In genomic region chr11:82808485-82808884, GRCm38 (mm10) we compare ENCODE assay signal across 29 mouse cellular contexts. TPM values are rescaled to one million over a fixed set of nuclear protein-coding genes. Genes with fewer than 3 reads are reported as not detected.
A peak's percentile ranks its signal among the peaks of the same experiment; 100 is the strongest.
DNase-seq lines count a peak whose midpoint lies in the region; ATAC-seq and TF ChIP-seq lines count a peak whose summit lies in the region.
"Had no signal": no experiment of that assay in that cellular context is flagged by ENCODE, and none has a peak within 500 bp of the region (broad histone marks: within the 10 kb centered on the region; RNA-seq: fewer than 3 reads in every experiment).

No protein-coding gene starts in this region.

- peaks cover 33% of the 10 kb centered on the region for H3K4me1 ChIP-seq in heart, embryonic 12.5 days (replicated peaks)
- no peaks in the 10 kb centered on the region for H3K4me1 ChIP-seq in hindbrain, postnatal 0 days (ENCODE audit: insufficient read depth, low read length)
- H3K4me1 ChIP-seq in hindbrain, embryonic 11.5 days (replicated peaks; ENCODE audit: control insufficient read depth, insufficient read depth, low read length) = no peaks in the 10 kb centered on the region; the same call in 1 of the 2 replicates
- H3K4me1 ChIP-seq: forebrain, embryonic 13.5 days had no signal

- peaks cover 18% of the 10 kb centered on the region for H3K36me3 ChIP-seq in heart, embryonic 12.5 days
- H3K36me3 ChIP-seq in hindbrain, postnatal 0 days (ENCODE audit: insufficient read depth, low read length) = no peaks in the 10 kb centered on the region
- H3K36me3 ChIP-seq in hindbrain, embryonic 11.5 days (ENCODE audit: control insufficient read depth, insufficient read depth, low read length) = no peaks in the 10 kb centered on the region

- no peak for TF ChIP-seq CTCF in hindbrain, postnatal 0 days (IDR thresholded peaks at IDR 0.05; ENCODE audit: low read depth)

- H3K4me3 ChIP-seq in heart, embryonic 12.5 days = no peak overlapping the region
- H3K4me3 ChIP-seq in hindbrain, postnatal 0 days (ENCODE audit: low read length) = no peak overlapping the region
- no peak overlapping the region for H3K4me3 ChIP-seq in hindbrain, embryonic 11.5 days (ENCODE audit: low read depth, low read length)
- H3K4me3 ChIP-seq: forebrain, embryonic 13.5 days; kidney, embryonic 15.5 days; limb, embryonic 13.5 days; liver, embryonic 12.5 days; midbrain, embryonic 10.5 days; myocyte; neural tube, embryonic 13.5 days had no signal

- no peak overlapping the region for H3K4me2 ChIP-seq in heart, embryonic 12.5 days
- H3K4me2 ChIP-seq in hindbrain, postnatal 0 days (ENCODE audit: low read depth, low read length) = no peak overlapping the region
- H3K4me2 ChIP-seq in hindbrain, embryonic 11.5 days (replicated peaks; ENCODE audit: low read depth, low read length) = no peak overlapping the region
- H3K4me2 ChIP-seq: forebrain, embryonic 13.5 days; kidney, embryonic 15.5 days; limb, embryonic 13.5 days; liver, embryonic 12.5 days; neural tube, embryonic 13.5 days had no signal

- WGBS in heart, embryonic 12.5 days = 51% methylated on average over 5 of the region's 5 CpGs
- 43% methylated on average over 5 of the region's 5 CpGs for whole genome bisulfite sequencing in hindbrain, postnatal 0 days
- WGBS in hindbrain, embryonic 11.5 days = 83% methylated on average over 5 of the region's 5 CpGs

- ATAC-seq in heart, embryonic 12.5 days (ENCODE audit: insufficient number of reproducible peaks, low FRiP score) = no peak
- ATAC-seq in hindbrain, postnatal 0 days = no peak
- ATAC-seq in hindbrain, embryonic 11.5 days (ENCODE audit: low FRiP score) = no peak
- ATAC-seq: forebrain, embryonic 13.5 days; hindbrain, embryonic 16.5 days; intestine, embryonic 16.5 days; liver, embryonic 12.5 days; midbrain, embryonic 16.5 days; Patski had no signal

- no peaks in the 10 kb centered on the region for H3K9me3 ChIP-seq in heart, embryonic 12.5 days (replicated peaks)
- H3K9me3 ChIP-seq in hindbrain, postnatal 0 days (ENCODE audit: low read length) = no peaks in the 10 kb centered on the region
- no peaks in the 10 kb centered on the region for H3K9me3 ChIP-seq in hindbrain, embryonic 11.5 days (ENCODE audit: control insufficient read depth, low read length)
- H3K9me3 ChIP-seq: forebrain, embryonic 13.5 days; kidney, embryonic 15.5 days; limb, embryonic 13.5 days; liver, embryonic 12.5 days; midbrain, embryonic 10.5 days; neural tube, embryonic 13.5 days had no signal

- no peaks in the 10 kb centered on the region for H3K27me3 ChIP-seq in heart, embryonic 12.5 days (replicated peaks)
- no peaks in the 10 kb centered on the region for H3K27me3 ChIP-seq in hindbrain, postnatal 0 days (ENCODE audit: insufficient read depth, low read length)
- no peaks in the 10 kb centered on the region for H3K27me3 ChIP-seq in hindbrain, embryonic 11.5 days (ENCODE audit: control insufficient read depth, insufficient read depth, low read length)
- H3K27me3 ChIP-seq: forebrain, embryonic 13.5 days; kidney, embryonic 15.5 days; limb, embryonic 13.5 days; liver, embryonic 12.5 days; neural tube, embryonic 13.5 days; Patski had no signal

- DNase-seq in heart, adult 18-20 months = peak; percentile 19 to 31
- peak; percentile 20 for DNase-seq in hindbrain, postnatal 0 days (ENCODE audit: low spot score)
- DNase-seq in hindbrain, embryonic 11.5 days (ENCODE audit: low spot score) = no peak
- DNase-seq in ovary, postnatal 36 days (ENCODE audit: low spot score) = peak; percentile 14
- no peak for DNase-seq in ovary, adult 18-20 months (ENCODE audit: low spot score)
- DNase-seq in thymus, postnatal 14 days = no peak
- DNase-seq: cerebellum, adult 18-20 months; cerebellum, postnatal 36 days; layer of hippocampus, postnatal 36 days; lung, adult 18-20 months; lung, postnatal 10 days; right cerebral cortex, adult 18-20 months; thymus, adult 18-20 months; thymus, postnatal 4 days had no signal

- H3K27ac ChIP-seq in heart, embryonic 12.5 days (ENCODE audit: poor library complexity, severe bottlenecking) = no peak overlapping the region
- no peak overlapping the region for H3K27ac ChIP-seq in hindbrain, postnatal 0 days
- no peak overlapping the region for H3K27ac ChIP-seq in hindbrain, embryonic 11.5 days (ENCODE audit: low read depth, low read length)
- H3K27ac ChIP-seq: forebrain, embryonic 13.5 days; kidney, embryonic 15.5 days; limb, embryonic 13.5 days; liver, embryonic 12.5 days; midbrain, embryonic 10.5 days; neural tube, embryonic 13.5 days had no signal

- H3K9ac ChIP-seq in heart, embryonic 12.5 days = no peak overlapping the region
- no peak overlapping the region for H3K9ac ChIP-seq in hindbrain, postnatal 0 days (replicated peaks; ENCODE audit: low read length)
- no peak overlapping the region for H3K9ac ChIP-seq in hindbrain, embryonic 11.5 days (ENCODE audit: low read depth, low read length)
- H3K9ac ChIP-seq: forebrain, embryonic 13.5 days; kidney, embryonic 15.5 days; limb, embryonic 13.5 days; liver, embryonic 12.5 days; neural tube, embryonic 13.5 days had no signal

RNA-seq across cellular contexts. Expression of gene Lig3, which starts 27.6 kb away (rescaled TPM):
- 10 to 100 TPM; 12.7 to 14.7 TPM for total RNA-seq in heart, adult 18-20 months (2021)
- 29.0 and 37.4 TPM in 2 replicates for polyA plus RNA-seq in heart, embryonic 12.5 days (2016; fragmentation: Nextera tagmentation; extraction: Ambion mirVana)
- 45.3 and 51.5 TPM in 2 replicates for total RNA-seq in hindbrain, postnatal 0 days (2014; rRNA removed)
- 15.6 and 16.2 TPM in 2 replicates for polyA plus RNA-seq in hindbrain, postnatal 0 days (2015; fragmentation: Nextera tagmentation; extraction: Ambion mirVana)
- 38.0 and 48.0 TPM in 2 replicates for polyA plus RNA-seq in hindbrain, embryonic 11.5 days (2014; fragmentation: Nextera tagmentation; extraction: Ambion mirVana)

RNA-seq across cellular contexts. Expression of gene Zfp830, which starts 44.3 kb away (rescaled TPM):
- 10 to 100 TPM; 12.8 to 14.1 TPM for total RNA-seq in heart, adult 18-20 months (2021)
- polyA plus RNA-seq in heart, embryonic 12.5 days (2016; fragmentation: Nextera tagmentation; extraction: Ambion mirVana) = 31.2 and 31.8 TPM in 2 replicates
- 7.9 and 14.5 TPM in 2 replicates for total RNA-seq in hindbrain, postnatal 0 days (2014; rRNA removed)
- polyA plus RNA-seq in hindbrain, postnatal 0 days (2015; fragmentation: Nextera tagmentation; extraction: Ambion mirVana) = 17.4 and 18.6 TPM in 2 replicates
- 39.2 and 42.6 TPM in 2 replicates for polyA plus RNA-seq in hindbrain, embryonic 11.5 days (2014; fragmentation: Nextera tagmentation; extraction: Ambion mirVana)

RNA-seq across cellular contexts. Expression of gene Cct6b, which starts 44.4 kb away (rescaled TPM):
- total RNA-seq in heart, adult 18-20 months (2021) = under 1 TPM in 1 of 2 experiments, not detected in 1; 0.31 TPM
- polyA plus RNA-seq in heart, embryonic 12.5 days (2016; fragmentation: Nextera tagmentation; extraction: Ambion mirVana) = 0.13 TPM in 1 of 2 replicates, not detected in the other
- total RNA-seq in hindbrain, postnatal 0 days (2014; rRNA removed) = 0.31 TPM in 1 of 2 replicates, not detected in the other
- polyA plus RNA-seq in hindbrain, postnatal 0 days (2015; fragmentation: Nextera tagmentation; extraction: Ambion mirVana) = 0.34 and 0.39 TPM in 2 replicates
- 0.49 and 0.69 TPM in 2 replicates for polyA plus RNA-seq in hindbrain, embryonic 11.5 days (2014; fragmentation: Nextera tagmentation; extraction: Ambion mirVana)
- total RNA-seq: hematopoietic stem cell, adult 5-6 weeks; left cerebral cortex, postnatal 10 days had no signal
- polyA plus RNA-seq: small intestine, adult 2 months had no signal

Comparison
In these comparisons a context has a peak if more than half of its experiments do, and no peak if none do; other contexts are left out.
1. DNase-seq: peak in heart, adult 18-20 months (2 of 2), hindbrain, postnatal 0 days (single experiment) and ovary, postnatal 36 days (single experiment); none in hindbrain, embryonic 11.5 days (single experiment), ovary, adult 18-20 months (single experiment) and thymus, postnatal 14 days (single experiment).